Mouse (Mus musculus): ENCODE measurements at regions not wholly inside any gene's neighbourhood (a gene's known extent, or its start where the extent isn't known, plus 50 kb on each side); places are given as distances from the start of the nearest gene placed in this dataset.
A peak's percentile ranks its signal among the peaks of the same experiment; 100 is the strongest.

GRCm38 (mm10) chr16:29996139-29997069 is 67.8 kb upstream of the Hes1 start:
- Histone ChIP-seq H3K36me3 (no peaks in the 10 kb centered on the region), H3K27ac (peak overlapping the region; percentile 54), H3K4me1 (replicated peaks) (peaks cover 27% of the 10 kb centered on the region), H3K4me3 (no peak overlapping the region), H3K9me3 (no peaks in the 10 kb centered on the region), H3K27me3 (ENCODE audit: insufficient read depth, poor library complexity, severe bottlenecking) (peaks cover 54% of the 10 kb centered on the region)
- peak; percentile 67 for DNase-seq (ENCODE audit: low spot score)
- 40% methylated on average over 12 of the region's 12 CpGs for WGBS

- no peak overlapping the region for H3K27ac ChIP-seq
- peaks cover 33% of the 10 kb centered on the region for H3K4me1 ChIP-seq (replicated peaks)
- H3K4me3 ChIP-seq = no peak overlapping the region
- H3K27me3 ChIP-seq (ENCODE audit: insufficient read depth, poor library complexity, severe bottlenecking) = peaks cover 50% of the 10 kb centered on the region
- no peaks in the 10 kb centered on the region for H3K9me3 ChIP-seq
- no peak for DNase-seq (ENCODE audit: low spot score)
- 88% methylated on average over 2 of the region's 2 CpGs for WGBS
- no peaks in the 10 kb centered on the region for H3K36me3 ChIP-seq
These were observed 64.0 kb upstream of the Hes1 start for GRCm38 (mm10) chr16:30000166-30000565.

GRCm38 (mm10) chr16:30005124-30005523 is 59.1 kb upstream of the Hes1 start:
- H3K9me3 ChIP-seq = no peaks in the 10 kb centered on the region
- H3K27ac ChIP-seq = no peak overlapping the region
- 46% methylated on average over 3 of the region's 3 CpGs for WGBS
- peaks cover 81% of the 10 kb centered on the region for H3K27me3 ChIP-seq (ENCODE audit: insufficient read depth, poor library complexity, severe bottlenecking)
- no peak for DNase-seq (ENCODE audit: low spot score)
- H3K4me3 ChIP-seq = no peak overlapping the region
- H3K4me1 ChIP-seq (replicated peaks) = peaks cover 54% of the 10 kb centered on the region
- H3K36me3 ChIP-seq = no peaks in the 10 kb centered on the region

GRCm38 (mm10) chr16:30006826-30007225 is 57.4 kb upstream of the Hes1 start:
- Histone ChIP-seq H3K4me1 (replicated peaks) (peaks cover 51% of the 10 kb centered on the region), H3K4me3 (no peak overlapping the region), H3K27ac (no peak overlapping the region), H3K36me3 (no peaks in the 10 kb centered on the region), H3K27me3 (ENCODE audit: insufficient read depth, poor library complexity, severe bottlenecking) (peaks cover 91% of the 10 kb centered on the region), H3K9me3 (no peaks in the 10 kb centered on the region)
- DNase-seq (ENCODE audit: low spot score) = no peak
- WGBS = 55% methylated on average over 4 of the region's 4 CpGs

GRCm38 (mm10) chr16:30008451-30009357 is 55.5 kb upstream of the Hes1 start:
- H3K36me3 ChIP-seq = no peaks in the 10 kb centered on the region
- H3K4me1 ChIP-seq (replicated peaks) = peaks cover 50% of the 10 kb centered on the region
- WGBS = under 1% methylated on average over 62 of the region's 62 CpGs
- peak overlapping the region; percentile 89 for H3K27ac ChIP-seq
- peak; percentile 87 for DNase-seq (ENCODE audit: low spot score)
- H3K27me3 ChIP-seq (ENCODE audit: insufficient read depth, poor library complexity, severe bottlenecking) = peaks cover 92% of the 10 kb centered on the region
- peak overlapping the region; percentile 62 for H3K4me3 ChIP-seq
- H3K9me3 ChIP-seq = no peaks in the 10 kb centered on the region

GRCm38 (mm10) chr16:30009521-30010186 is 54.5 kb upstream of the Hes1 start:
- Histone ChIP-seq H3K4me1 (replicated peaks) (peaks cover 48% of the 10 kb centered on the region), H3K27me3 (ENCODE audit: insufficient read depth, poor library complexity, severe bottlenecking) (peaks cover 93% of the 10 kb centered on the region)

GRCm38 (mm10) chr16:30013123-30013522 is 51.1 kb upstream of the Hes1 start:
- Histone ChIP-seq H3K4me3 (no peak overlapping the region), H3K36me3 (no peaks in the 10 kb centered on the region), H3K4me1 (replicated peaks) (peaks cover 40% of the 10 kb centered on the region), H3K27ac (no peak overlapping the region), H3K27me3 (ENCODE audit: insufficient read depth, poor library complexity, severe bottlenecking) (peaks cover 80% of the 10 kb centered on the region), H3K9me3 (no peaks in the 10 kb centered on the region)
- 46% methylated on average over 2 of the region's 2 CpGs for WGBS
- DNase-seq (ENCODE audit: low spot score) = no peak

More at GRCm38 (mm10) chr16:30009521-30010186, 54.5 kb upstream of the Hes1 start:
- Histone ChIP-seq H3K9me3 (no peaks in the 10 kb centered on the region), H3K27ac (peak overlapping the region; percentile 89), H3K4me3 (peak overlapping the region; percentile 62), H3K36me3 (no peaks in the 10 kb centered on the region)
- DNase-seq (ENCODE audit: low spot score) = no peak
- 15% methylated on average over 17 of the region's 17 CpGs for WGBS

GRCm38 (mm10) chr16:30013943-30014342 is 50.2 kb upstream of the Hes1 start:
- DNase-seq (ENCODE audit: low spot score) = no peak
- peaks cover 35% of the 10 kb centered on the region for H3K4me1 ChIP-seq (replicated peaks)
- WGBS = 92% methylated on average over 9 of the region's 9 CpGs
- H3K27ac ChIP-seq = no peak overlapping the region
- H3K9me3 ChIP-seq = no peaks in the 10 kb centered on the region
- H3K4me3 ChIP-seq = no peak overlapping the region
- no peaks in the 10 kb centered on the region for H3K36me3 ChIP-seq
- H3K27me3 ChIP-seq (ENCODE audit: insufficient read depth, poor library complexity, severe bottlenecking) = peaks cover 81% of the 10 kb centered on the region
